Mouse (Mus musculus): ENCODE measurements around the gene B230118H07Rik. TPM values are rescaled to one million over a fixed set of nuclear protein-coding genes. Genes with fewer than 3 reads are reported as not detected.
A peak's percentile ranks its signal among the peaks of the same experiment; 100 is the strongest.

Gene B230118H07Rik
- 4.1 and 4.8 TPM in 2 replicates for polyA plus RNA-seq (2012; rRNA removed)
- 20.0 and 21.3 TPM in 2 replicates for polyA plus RNA-seq (2014; fragmentation: Nextera tagmentation; extraction: Ambion mirVana)

DNA sequence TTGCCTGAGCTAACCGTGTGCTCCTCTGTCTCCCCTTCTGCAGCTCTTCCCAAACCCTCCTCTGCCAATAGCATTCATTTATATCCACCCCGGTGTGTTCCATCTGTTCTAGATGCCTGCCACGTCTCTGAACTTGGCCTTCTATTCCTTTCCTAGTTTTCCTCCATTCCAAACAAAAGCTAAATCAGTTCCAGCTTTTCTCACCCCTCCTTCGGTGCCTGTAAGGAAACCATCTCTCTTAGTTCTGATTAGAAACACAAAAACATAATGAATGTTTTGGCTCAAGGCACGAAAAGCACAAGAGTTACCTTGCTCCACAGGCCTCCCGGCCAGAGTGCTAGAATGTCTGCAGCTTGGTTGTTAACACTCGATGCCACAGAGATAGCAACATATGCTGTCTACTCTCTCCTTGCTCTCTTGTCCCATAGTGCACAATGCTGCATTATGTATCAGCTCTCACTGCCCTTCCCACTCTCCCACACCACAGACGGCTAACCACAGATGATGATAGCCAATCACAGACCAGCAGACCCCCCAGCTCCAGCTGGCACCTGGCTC, at the start of gene B230118H07Rik, which contains the start of gene Rag1:
Gene B230118H07Rik (minus strand): TSS at position 419 of the 558 bp plus-strand sequence.
Gene Rag1 (minus strand): TSS at position 388 of the 558 bp plus-strand sequence.
- DNase-seq (ENCODE audit: low read depth in 3 of 3, low spot score in 3 of 3) (no peak), ATAC-seq (ENCODE audit: insufficient read depth) (no peak)
- no peaks in the 10 kb centered on the region for H3K9me3 ChIP-seq (ENCODE audit: control insufficient read depth, low read length)
- H3K27ac ChIP-seq, result no peak within 1 kb of the TSS
- H3K4me3 ChIP-seq (ENCODE audit: insufficient read depth in 1 of 2, low read depth in 2 of 2, low read length in 2 of 2), result no peak within 1 kb of the TSS
- WGBS (ENCODE audit: insufficient replicate concordance), result 27% methylated on average over 8 of the region's 8 CpGs
- no peak within 1 kb of the TSS for H3K4me2 ChIP-seq (ENCODE audit: low read depth)
- H3K27me3 ChIP-seq (ENCODE audit: control insufficient read depth, insufficient read depth, low read length), result no peaks in the 10 kb centered on the region
- peaks cover 0 to 2% of the 10 kb centered on the region in 2 experiments; a peak in 1 of 4 replicates for H3K4me1 ChIP-seq (replicated peaks; ENCODE audit: control insufficient read depth in 2 of 2, insufficient read depth in 2 of 2, low read length in 1 of 2)
- TF ChIP-seq CTCF (IDR thresholded peaks at IDR 0.05; ENCODE audit: low read depth) (no peak), EP300 (IDR thresholded peaks at IDR 0.05; ENCODE audit: low read depth) (no peak)
- H3K9ac ChIP-seq (replicated peaks), result no peak within 1 kb of the TSS
- H3K36me3 ChIP-seq (replicated peaks; ENCODE audit: control insufficient read depth, insufficient read depth, low read depth), result no peaks in the 10 kb centered on the region

DNA sequence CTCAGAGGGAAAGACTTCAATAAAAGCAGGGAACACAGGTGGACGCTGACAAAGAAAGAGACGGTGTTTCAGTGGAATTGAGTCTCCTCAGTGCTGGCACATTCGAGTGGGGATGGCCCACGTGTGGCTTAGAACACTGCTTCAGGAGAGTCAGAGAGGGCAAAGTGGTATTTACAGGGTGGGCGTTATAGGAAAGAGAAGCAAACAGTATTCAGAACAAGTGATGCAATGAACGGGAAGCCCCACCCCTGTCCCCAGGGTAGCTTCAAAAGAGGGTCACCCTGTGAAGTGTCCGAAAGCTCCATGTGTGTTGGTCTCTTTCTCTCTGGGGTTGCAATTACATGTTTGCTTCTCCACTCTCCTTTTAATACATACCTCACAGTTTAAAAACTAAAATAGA, 46.3 kb upstream of the B230118H07Rik start:
- Histone ChIP-seq H3K4me1 (replicated peaks; ENCODE audit: control insufficient read depth in 2 of 2, insufficient read depth in 2 of 2, low read length in 1 of 2) (peaks cover 0 to 5% of the 10 kb centered on the region in 2 experiments; a peak in 1 of 4 replicates), H3K27ac (no peak overlapping the region), H3K4me2 (ENCODE audit: low read depth) (no peak overlapping the region), H3K27me3 (ENCODE audit: control insufficient read depth, insufficient read depth, low read length) (no peaks in the 10 kb centered on the region), H3K4me3 (ENCODE audit: insufficient read depth in 1 of 2, low read depth in 2 of 2, low read length in 2 of 2) (no peak overlapping the region), H3K36me3 (replicated peaks; ENCODE audit: control insufficient read depth, insufficient read depth, low read depth) (peaks cover 18% of the 10 kb centered on the region), H3K9me3 (ENCODE audit: control insufficient read depth, low read length) (no peaks in the 10 kb centered on the region), H3K9ac (replicated peaks) (no peak overlapping the region)
- peak; percentile 45 for ATAC-seq (ENCODE audit: insufficient read depth)
- TF ChIP-seq EP300 (IDR thresholded peaks at IDR 0.05; ENCODE audit: low read depth) (no peak), CTCF (IDR thresholded peaks at IDR 0.05; ENCODE audit: low read depth) (no peak)
- WGBS (ENCODE audit: insufficient replicate concordance), result 71% methylated on average over 7 of the region's 7 CpGs
- DNase-seq (ENCODE audit: low read depth in 3 of 3, low spot score in 3 of 3), result no peak

DNA sequence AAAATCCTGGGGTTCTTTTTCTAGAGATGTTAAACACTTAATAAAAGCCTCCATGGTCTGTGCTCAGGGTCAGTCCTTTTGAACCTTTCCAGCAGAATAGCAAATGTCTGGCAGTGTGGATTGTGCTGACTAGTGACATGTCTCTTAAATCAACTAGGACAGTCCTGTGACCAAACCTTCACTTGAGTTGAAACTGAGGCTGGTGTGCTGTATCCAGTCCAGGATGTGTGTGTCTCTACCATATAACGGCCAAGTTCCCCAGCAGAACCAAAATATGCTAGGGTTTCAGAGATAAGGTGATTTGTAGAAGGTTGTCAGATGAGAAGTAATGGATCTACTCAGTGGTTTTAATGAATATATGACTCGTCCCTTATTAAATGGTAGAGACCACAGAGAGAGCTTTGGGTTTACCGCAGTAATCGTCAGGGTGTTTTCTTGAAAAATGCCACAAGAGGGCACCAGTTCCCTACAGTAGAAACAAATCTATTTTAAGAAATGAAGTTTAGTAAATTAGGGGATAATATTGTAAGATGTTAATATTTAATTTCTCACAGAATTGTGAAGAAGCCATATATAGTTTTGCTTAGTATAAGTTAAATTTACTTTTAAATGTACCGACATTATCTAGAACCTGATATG, 44.4 kb upstream of the B230118H07Rik start:
- Histone ChIP-seq H3K9me3 (ENCODE audit: control insufficient read depth, low read length) (no peaks in the 10 kb centered on the region), H3K36me3 (replicated peaks; ENCODE audit: control insufficient read depth, insufficient read depth, low read depth) (peaks cover 20% of the 10 kb centered on the region), H3K4me2 (ENCODE audit: low read depth) (no peak overlapping the region), H3K4me1 (replicated peaks; ENCODE audit: control insufficient read depth in 2 of 2, insufficient read depth in 2 of 2, low read length in 1 of 2) (0 out of 4 replicates have a peak, but pooled peaks cover 0 to 4% of the 10 kb centered on the region in 2 experiments), H3K4me3 (ENCODE audit: insufficient read depth in 1 of 2, low read depth in 2 of 2, low read length in 2 of 2) (no peak overlapping the region), H3K27me3 (ENCODE audit: control insufficient read depth, insufficient read depth, low read length) (no peaks in the 10 kb centered on the region), H3K27ac (no peak overlapping the region), H3K9ac (replicated peaks) (no peak overlapping the region)
- 63% methylated on average over 5 of the region's 5 CpGs for WGBS (ENCODE audit: insufficient replicate concordance)
- no peak for TF ChIP-seq EP300 (IDR thresholded peaks at IDR 0.05; ENCODE audit: low read depth)
- peak; percentile 45 for TF ChIP-seq CTCF (IDR thresholded peaks at IDR 0.05; ENCODE audit: low read depth)
- ATAC-seq (ENCODE audit: insufficient read depth) (no peak), DNase-seq (ENCODE audit: low read depth in 3 of 3, low spot score in 3 of 3) (no peak)

DNA sequence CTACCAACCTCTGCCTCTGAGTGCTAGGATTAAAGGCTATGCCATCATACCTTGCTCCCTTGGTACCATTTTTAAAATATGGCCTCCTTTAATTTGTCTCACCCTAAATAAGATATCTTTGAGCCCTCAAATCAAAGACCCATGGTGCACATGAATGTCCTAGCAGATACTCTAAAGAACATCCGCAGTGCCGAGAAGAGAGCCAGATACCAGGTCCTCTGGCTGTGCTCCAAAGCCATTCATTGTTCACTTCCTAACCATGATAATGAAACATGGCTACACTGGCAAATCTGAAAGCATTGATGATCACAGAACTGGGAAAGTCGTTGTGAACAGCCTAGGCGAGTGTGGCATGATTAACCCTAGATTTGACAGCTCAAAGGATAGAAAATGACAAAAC, 43.7 kb upstream of the B230118H07Rik start:
- Histone ChIP-seq H3K27me3 (ENCODE audit: control insufficient read depth, insufficient read depth, low read length) (no peaks in the 10 kb centered on the region), H3K4me3 (ENCODE audit: insufficient read depth in 1 of 2, low read depth in 2 of 2, low read length in 2 of 2) (no peak overlapping the region), H3K36me3 (replicated peaks; ENCODE audit: control insufficient read depth, insufficient read depth, low read depth) (peaks cover 20% of the 10 kb centered on the region), H3K4me1 (replicated peaks; ENCODE audit: control insufficient read depth in 2 of 2, insufficient read depth in 2 of 2, low read length in 1 of 2) (0 out of 4 replicates have a peak, but pooled peaks cover 0 to 4% of the 10 kb centered on the region in 2 experiments), H3K9me3 (ENCODE audit: control insufficient read depth, low read length) (no peaks in the 10 kb centered on the region), H3K4me2 (ENCODE audit: low read depth) (no peak overlapping the region), H3K27ac (no peak overlapping the region), H3K9ac (replicated peaks) (no peak overlapping the region)
- TF ChIP-seq EP300 (IDR thresholded peaks at IDR 0.05; ENCODE audit: low read depth) (no peak), CTCF (IDR thresholded peaks at IDR 0.05; ENCODE audit: low read depth) (no peak)
- WGBS (ENCODE audit: insufficient replicate concordance), result 66% methylated on average over 4 of the region's 4 CpGs
- no peak for DNase-seq (ENCODE audit: low read depth in 3 of 3, low spot score in 3 of 3)
- ATAC-seq (ENCODE audit: insufficient read depth), result no peak

DNA sequence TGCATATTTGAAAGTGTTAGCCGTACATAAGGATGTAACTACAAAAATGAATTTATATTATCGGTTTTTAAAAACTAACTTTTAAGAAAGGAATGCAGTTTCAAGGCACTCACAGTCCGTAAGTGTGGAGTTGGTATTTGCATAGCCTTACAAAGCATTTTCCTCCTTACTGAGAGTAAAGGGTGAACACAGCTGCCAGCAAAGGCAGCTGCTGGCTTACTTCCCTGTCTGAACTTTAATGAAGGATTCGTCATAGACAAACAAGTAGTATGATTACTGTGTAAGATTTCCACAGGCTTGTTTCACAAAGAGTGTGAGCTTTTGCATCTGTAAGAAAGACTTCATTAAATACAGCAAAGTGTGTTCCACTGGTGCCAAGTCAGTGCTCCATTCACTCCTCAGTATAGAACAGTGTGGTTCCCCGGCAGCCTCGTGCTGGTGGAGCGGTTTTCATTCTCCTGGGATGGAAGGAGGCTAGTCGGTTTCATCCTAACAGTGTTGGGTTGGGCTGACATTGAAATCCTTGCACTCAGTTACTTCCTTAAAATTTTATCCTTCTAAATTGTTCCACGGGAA, 41.0 kb upstream of the B230118H07Rik start:
- H3K4me3 ChIP-seq (ENCODE audit: insufficient read depth in 1 of 2, low read depth in 2 of 2, low read length in 2 of 2), result no peak overlapping the region
- H3K9ac ChIP-seq (replicated peaks), result no peak overlapping the region
- no peak overlapping the region for H3K27ac ChIP-seq
- no peaks in the 10 kb centered on the region for H3K4me1 ChIP-seq (replicated peaks; ENCODE audit: control insufficient read depth in 2 of 2, insufficient read depth in 2 of 2, low read length in 1 of 2)
- H3K27me3 ChIP-seq (ENCODE audit: control insufficient read depth, insufficient read depth, low read length), result no peaks in the 10 kb centered on the region
- peaks cover 7% of the 10 kb centered on the region for H3K36me3 ChIP-seq (replicated peaks; ENCODE audit: control insufficient read depth, insufficient read depth, low read depth)
- DNase-seq (ENCODE audit: low read depth in 3 of 3, low spot score in 3 of 3), result no peak
- WGBS (ENCODE audit: insufficient replicate concordance), result 78% methylated on average over 9 of the region's 9 CpGs
- TF ChIP-seq EP300 (IDR thresholded peaks at IDR 0.05; ENCODE audit: low read depth) (no peak), CTCF (IDR thresholded peaks at IDR 0.05; ENCODE audit: low read depth) (no peak)
- no peaks in the 10 kb centered on the region for H3K9me3 ChIP-seq (ENCODE audit: control insufficient read depth, low read length)
- H3K4me2 ChIP-seq (ENCODE audit: low read depth), result no peak overlapping the region
- no peak for ATAC-seq (ENCODE audit: insufficient read depth)

All from liver, embryonic 14.5 days (tissue).